Mouse (Mus musculus): Measurements from ENCODE around the gene Cd160. TPM values are rescaled to one million over a fixed set of nuclear protein-coding genes. Genes with fewer than 3 reads are reported as not detected.

Gene Cd160
- total and polyA plus RNA-seq, 3 experiments: 0.04 to 0.32 TPM; not detected in 1

- Histone ChIP-seq H3K27me3 (ENCODE audit: control insufficient read depth in 1 of 2, insufficient read depth in 2 of 2, low read length in 2 of 2) (no peaks in the 10 kb centered on the region; a peak in 1 of 4 replicates), H3K36me3 (ENCODE audit: control insufficient read depth in 1 of 2, insufficient read depth in 2 of 2, low read length in 2 of 2) (no peaks in the 10 kb centered on the region), H3K9ac (ENCODE audit: control insufficient read depth, low read depth, low read length, poor library complexity, severe bottlenecking) (no peak overlapping the region), H3K4me3 (ENCODE audit: control insufficient read depth in 1 of 2, insufficient read depth in 1 of 2, low read depth in 2 of 2, low read length in 2 of 2) (no peak overlapping the region), H3K27ac (ENCODE audit: control insufficient read depth, low read depth, low read length) (no peak overlapping the region), H3K9me3 (replicated peaks; ENCODE audit: insufficient read depth, low read length) (no peaks in the 10 kb centered on the region), H3K4me1 (ENCODE audit: control insufficient read depth in 1 of 2, insufficient read depth in 2 of 2, low read length in 2 of 2) (no peaks in the 10 kb centered on the region), H3K79me2 (ENCODE audit: control insufficient read depth, insufficient read depth, low read length, poor library complexity) (no peaks in the 10 kb centered on the region)
- no peak for TF ChIP-seq JUND (IDR thresholded peaks at IDR 0.05; ENCODE audit: low read depth, low read length)
- TF ChIP-seq SIN3A (IDR thresholded peaks at IDR 0.05; ENCODE audit: low read length): no peak
- no peak for TF ChIP-seq ETS1 (IDR thresholded peaks at IDR 0.05; ENCODE audit: low read depth, low read length)
- DNase-seq (ENCODE audit: low read depth, low spot score): no peak
Observed at GRCm38 (mm10) chr3:96845191-96845590, 16.0 kb upstream of the Cd160 start.

- H3K27ac ChIP-seq (ENCODE audit: control insufficient read depth, low read depth, low read length): no peak overlapping the region
- no peak for TF ChIP-seq ZNF384 (IDR thresholded peaks at IDR 0.05; ENCODE audit: low read depth, low read length)
- peaks cover 0 to 5% of the 10 kb centered on the region in 2 experiments; a peak in 2 of 4 replicates for H3K27me3 ChIP-seq (ENCODE audit: control insufficient read depth in 1 of 2, insufficient read depth in 2 of 2, low read length in 2 of 2)
- H3K9ac ChIP-seq (ENCODE audit: control insufficient read depth, low read depth, low read length, poor library complexity, severe bottlenecking): no peak overlapping the region
- H3K79me2 ChIP-seq (ENCODE audit: control insufficient read depth, insufficient read depth, low read length, poor library complexity): no peaks in the 10 kb centered on the region
- no peak for DNase-seq (ENCODE audit: low read depth, low spot score)
- H3K9me3 ChIP-seq (replicated peaks; ENCODE audit: insufficient read depth, low read length): no peaks in the 10 kb centered on the region
- no peaks in the 10 kb centered on the region for H3K4me1 ChIP-seq (ENCODE audit: control insufficient read depth in 1 of 2, insufficient read depth in 2 of 2, low read length in 2 of 2)
- no peaks in the 10 kb centered on the region for H3K36me3 ChIP-seq (ENCODE audit: control insufficient read depth in 1 of 2, insufficient read depth in 2 of 2, low read length in 2 of 2)
- no peak overlapping the region for H3K4me3 ChIP-seq (ENCODE audit: control insufficient read depth in 1 of 2, insufficient read depth in 1 of 2, low read depth in 2 of 2, low read length in 2 of 2)
Observed at GRCm38 (mm10) chr3:96838996-96839645, 10.0 kb upstream of the Cd160 start.

GRCm38 (mm10) chr3:96836414-96836813, 7.3 kb upstream of the Cd160 start:
- no peaks in the 10 kb centered on the region for H3K36me3 ChIP-seq (ENCODE audit: control insufficient read depth in 1 of 2, insufficient read depth in 2 of 2, low read length in 2 of 2)
- DNase-seq (ENCODE audit: low read depth, low spot score): no peak
- H3K79me2 ChIP-seq (ENCODE audit: control insufficient read depth, insufficient read depth, low read length, poor library complexity): no peaks in the 10 kb centered on the region
- H3K4me1 ChIP-seq (ENCODE audit: control insufficient read depth in 1 of 2, insufficient read depth in 2 of 2, low read length in 2 of 2): no peaks in the 10 kb centered on the region
- H3K27ac ChIP-seq (ENCODE audit: control insufficient read depth, low read depth, low read length): no peak overlapping the region
- H3K4me3 ChIP-seq (ENCODE audit: control insufficient read depth in 1 of 2, insufficient read depth in 1 of 2, low read depth in 2 of 2, low read length in 2 of 2): no peak overlapping the region
- TF ChIP-seq JUND (IDR thresholded peaks at IDR 0.05; ENCODE audit: low read depth, low read length) (no peak), MXI1 (IDR thresholded peaks at IDR 0.05; ENCODE audit: low read depth, low read length) (no peak), NRF1 (IDR thresholded peaks at IDR 0.05; ENCODE audit: insufficient read depth, low read depth, low read length, poor library complexity, severe bottlenecking) (no peak), ZMIZ1 (IDR thresholded peaks at IDR 0.05; ENCODE audit: low read depth, low read length) (no peak), POLR2AphosphoS2 (IDR thresholded peaks at IDR 0.05; ENCODE audit: low read length) (no peak)
- no peak overlapping the region for H3K9ac ChIP-seq (ENCODE audit: control insufficient read depth, low read depth, low read length, poor library complexity, severe bottlenecking)
- H3K27me3 ChIP-seq (ENCODE audit: control insufficient read depth in 1 of 2, insufficient read depth in 2 of 2, low read length in 2 of 2): peaks cover 2 to 15% of the 10 kb centered on the region in 2 experiments; a peak in 2 of 4 replicates
- no peaks in the 10 kb centered on the region for H3K9me3 ChIP-seq (replicated peaks; ENCODE audit: insufficient read depth, low read length)
